Mouse (Mus musculus) embryonic stem cell, embryonic (primary cell): ENCODE data around the gene Tmem63c.

Experiments
- CTCF ChIA-PET, 4 experiments: fragments of 300-600 bp in 2 of 4; fragments of 350-600 bp in 2 of 4; sonication (Branson Sonifier 250); formaldehyde crosslinking; loops; one replicate each; lab custom pipeline; 2022; ENCODE audit warnings: inconsistent platforms in 2 of 4; lab: Charles Lee
- POLR2A ChIA-PET, 4 experiments: fragments of 300-600 bp in 2 of 4; fragments of 350-600 bp in 2 of 4; sonication (Branson Sonifier 250); formaldehyde crosslinking; loops; one replicate each; lab custom pipeline; 2022; ENCODE audit warnings: antibody characterized with exemption in 4 of 4, inconsistent platforms in 1 of 4; lab: Charles Lee

The Tmem63c gene

DNA sequence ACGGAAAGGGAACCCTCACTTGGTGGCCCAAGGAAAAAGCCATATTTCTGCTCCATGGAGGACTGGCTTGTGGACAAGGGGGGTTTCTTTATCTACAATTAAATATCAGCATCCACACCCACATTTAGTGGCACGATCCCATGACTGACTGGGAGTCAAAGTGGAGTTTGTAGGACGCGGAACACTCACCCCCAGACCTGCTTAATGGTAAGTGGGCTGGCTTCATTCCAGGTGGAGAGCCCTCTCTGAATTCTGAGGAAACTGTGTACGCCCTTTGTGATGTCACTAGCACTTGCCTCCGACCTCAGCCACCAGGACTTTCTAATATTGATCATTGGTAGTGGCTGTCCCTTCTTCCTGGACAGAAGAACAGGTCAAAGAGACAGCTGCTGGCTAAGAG, at the start of gene Tmem63c:
Gene Tmem63c (plus strand): TSS at position 301 of the 400 bp plus-strand sequence.
- ChIA-PET POLR2A (no interaction called here), CTCF (no interaction called here)

- CTCF ChIA-PET: interaction anchor here (0.5 to 6.1 kb wide), 18 partner anchors 14 to 304 kb away, joined by 3 to 94 read pairs (median 4); no protein-coding TSS in a partner anchor
Measured at GRCm38 (mm10) chr12:86973216-86973615, 47.9 kb upstream of the Tmem63c start.

DNA sequence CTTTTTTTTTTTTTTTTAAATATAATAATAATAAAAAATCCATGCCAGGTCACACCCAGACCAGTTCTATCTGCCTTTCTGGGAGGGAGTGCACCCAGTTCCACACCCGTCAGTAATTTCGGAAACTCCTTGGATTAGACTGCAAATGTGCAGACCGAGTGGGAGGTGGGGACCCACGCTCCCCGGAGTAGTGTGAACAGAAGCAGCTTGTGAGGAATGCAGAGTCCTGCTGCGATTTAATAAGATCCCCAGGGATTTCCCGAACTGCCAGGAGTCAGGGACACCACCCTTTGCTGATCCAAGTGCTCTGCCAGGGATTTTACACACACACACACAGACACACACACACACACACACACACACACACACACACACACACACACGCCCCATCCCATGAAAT, 47.4 kb upstream of the Tmem63c start:
- ChIA-PET POLR2A (interaction anchor here in 3 of 4 experiments (0.6 to 1.8 kb wide), 16 partner anchors 9 to 407 kb away, joined by 3 to 7 read pairs (median 4); partner anchors contain the start of gene Cipc (in 1 of the 3)), CTCF (interaction anchor here (0.5 to 6.1 kb wide), 30 partner anchors 10 to 571 kb away, joined by 3 to 94 read pairs (median 5); no protein-coding TSS in a partner anchor)

More at GRCm38 (mm10) chr12:86973216-86973615, 47.9 kb upstream of the Tmem63c start:
- POLR2A ChIA-PET: interaction anchor here in 3 of 4 experiments (0.6 to 1.4 kb wide), 11 partner anchors 11 to 408 kb away, joined by 3 to 5 read pairs (median 3); partner anchors contain the start of gene Cipc (in 1 of the 3)

DNA sequence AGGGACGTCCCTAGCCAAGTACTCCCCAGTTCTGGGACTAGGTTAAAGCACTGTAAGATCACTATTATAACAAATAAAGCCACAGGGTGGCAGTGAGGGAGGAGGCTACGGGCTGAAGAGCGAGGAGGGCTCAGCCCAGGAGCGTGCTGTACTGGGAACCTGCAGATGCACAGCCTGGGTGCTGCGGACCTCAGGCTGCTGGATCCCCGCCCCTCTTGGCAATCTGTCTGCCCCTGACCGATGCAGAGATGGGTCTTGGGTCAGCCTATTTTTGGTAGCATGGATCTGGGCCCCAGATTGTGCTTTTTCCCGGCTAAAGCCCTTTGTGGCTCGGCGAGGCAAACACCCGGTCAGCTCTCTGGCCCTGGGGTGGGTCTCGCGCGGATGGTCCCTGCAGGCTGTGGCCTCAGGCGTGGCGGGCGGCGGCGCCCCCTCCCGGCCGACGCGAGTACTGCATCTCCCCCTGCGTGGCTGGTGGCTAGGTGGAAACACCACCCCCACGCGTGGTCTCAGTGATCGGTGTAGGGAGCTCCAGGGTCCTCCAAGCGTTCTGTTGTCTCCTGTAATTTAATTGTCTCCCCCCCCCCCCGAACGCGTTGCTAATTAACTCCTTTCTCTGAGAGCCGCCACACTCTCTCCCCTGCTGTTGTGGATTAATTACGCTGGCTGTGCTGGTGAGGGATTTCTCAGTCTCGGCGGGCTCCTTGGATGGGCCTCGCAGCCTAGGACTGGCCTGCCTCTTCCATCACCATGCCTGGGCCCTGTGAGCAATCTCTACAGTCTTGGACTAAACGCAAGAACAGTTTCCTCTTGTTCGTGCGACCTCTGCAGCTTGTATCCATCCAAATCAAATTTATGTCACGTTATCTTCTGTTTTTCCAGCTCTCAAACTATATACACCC, 46.5 kb upstream of the Tmem63c start:
- ChIA-PET CTCF (interaction anchor here (0.6 to 6.1 kb wide), 66 partner anchors 8 to 774 kb away, joined by 3 to 94 read pairs (median 4); partner anchors contain the start of genes Zdhhc22 (in 2 of the 4) and Cipc (in 1 of the 4)), POLR2A (interaction anchor here (0.6 to 2.2 kb wide), 28 partner anchors 9 to 872 kb away, joined by 3 to 12 read pairs (median 3); partner anchors contain the start of genes Cipc (in 1 of the 4) and Zdhhc22 (in 1 of the 4))

DNA sequence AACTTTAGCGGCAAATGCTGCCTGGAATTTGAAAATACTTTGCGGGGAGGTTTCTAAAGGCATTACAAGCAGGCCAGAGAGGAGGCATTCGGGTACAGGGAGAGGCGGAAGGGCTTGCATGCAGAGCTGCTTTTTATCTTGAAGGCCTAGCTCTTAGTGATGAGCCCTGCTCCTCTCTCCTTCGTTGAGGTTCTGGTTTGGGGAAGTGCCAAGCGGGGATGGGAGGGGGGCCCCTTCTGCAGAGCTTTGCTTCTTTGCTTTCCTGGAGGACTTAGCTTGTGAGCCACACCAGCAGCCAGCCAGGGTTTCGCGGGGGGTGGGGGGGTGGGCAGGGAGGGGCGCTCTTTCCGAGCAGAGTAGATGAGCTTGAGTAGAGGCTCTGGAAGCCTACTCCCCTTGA, 45.4 kb upstream of the Tmem63c start:
- POLR2A ChIA-PET: interaction anchor here (0.5 to 2.5 kb wide), 24 partner anchors 8 to 483 kb away, joined by 3 to 12 read pairs (median 4); partner anchors contain the start of genes Cipc (in 2 of the 4) and Zdhhc22 (in 1 of the 4)
- CTCF ChIA-PET: interaction anchor here (0.5 to 6.1 kb wide), 58 partner anchors 8 to 417 kb away, joined by 3 to 94 read pairs (median 4); partner anchors contain the start of genes Zdhhc22 (in 2 of the 4) and Cipc (in 1 of the 4)

- POLR2A ChIA-PET: interaction anchor here in 3 of 4 experiments (0.6 to 2.5 kb wide), 14 partner anchors 8 to 219 kb away, joined by 3 to 7 read pairs (median 4); partner anchors contain the start of gene Zdhhc22 (in 1 of the 3)
- CTCF ChIA-PET: interaction anchor here (0.6 to 6.1 kb wide), 35 partner anchors 10 to 1939 kb away, joined by 3 to 94 read pairs (median 4); partner anchors contain the start of gene Cipc (in 1 of the 4)
Measured at GRCm38 (mm10) chr12:86976511-86977168, 44.5 kb upstream of the Tmem63c start.

DNA sequence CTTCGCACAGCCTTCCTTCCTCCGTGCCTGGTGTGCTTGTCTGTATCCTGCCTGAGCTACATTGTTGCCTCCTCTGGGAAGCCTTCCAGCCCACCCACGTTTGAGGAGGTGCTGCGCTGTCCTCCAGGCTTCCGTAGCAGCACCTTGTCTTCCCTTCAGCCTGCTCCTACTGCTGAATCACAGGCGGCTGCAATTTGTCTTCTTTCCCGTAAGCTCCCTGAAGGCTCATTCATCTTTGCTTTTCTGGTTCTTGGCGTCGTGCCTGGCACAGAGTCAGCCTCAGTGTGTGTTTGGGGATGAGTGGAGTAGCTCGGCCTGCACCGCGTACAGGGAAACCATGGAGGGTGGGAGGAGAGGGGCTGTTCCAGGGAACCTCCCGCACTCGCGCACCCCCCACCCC, 43.3 kb upstream of the Tmem63c start:
- ChIA-PET CTCF (interaction anchor here (0.6 to 6.1 kb wide), 15 partner anchors 9 to 752 kb away, joined by 3 to 94 read pairs (median 3); partner anchors contain the start of gene Zdhhc22 (in 1 of the 4)), POLR2A (interaction anchor here in 3 of 4 experiments (1.1 to 2.5 kb wide), 8 partner anchors 9 to 210 kb away, joined by 3 to 6 read pairs (median 4); partner anchors contain the start of gene Zdhhc22 (in 1 of the 3))

DNA sequence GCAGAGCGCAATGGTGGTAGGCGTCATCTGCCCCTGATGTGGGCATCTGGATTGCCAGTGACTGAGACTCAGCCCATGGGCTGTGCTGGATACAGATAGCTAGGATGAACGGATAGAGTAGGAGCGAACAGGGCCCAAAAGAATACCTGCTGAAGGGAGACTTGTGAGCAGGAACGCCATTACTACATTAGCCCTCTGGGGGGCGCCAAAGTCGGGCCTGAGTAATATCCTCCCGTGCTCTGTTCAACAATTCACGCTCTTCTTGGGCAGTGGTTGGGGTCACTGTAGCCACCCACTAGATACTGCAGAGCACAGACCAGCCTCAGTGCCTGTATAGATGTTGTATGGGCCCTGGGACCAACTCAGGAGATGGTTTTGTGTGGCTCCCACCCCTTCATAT, 40.0 kb upstream of the Tmem63c start:
- POLR2A ChIA-PET: interaction anchor here in 1 of 4 experiments (0.6 kb wide), 1 partner anchor 10 kb away, joined by 3 read pairs; no protein-coding TSS in a partner anchor
- CTCF ChIA-PET: interaction anchor here (0.6 to 1.7 kb wide), 14 partner anchors 9 to 417 kb away, joined by 3 to 9 read pairs (median 4); partner anchors contain the start of gene Zdhhc22 (in 2 of the 4)

GRCm38 (mm10) chr12:86983470-86984193, 37.5 kb upstream of the Tmem63c start:
- CTCF ChIA-PET: interaction anchor here (0.5 to 2.5 kb wide), 24 partner anchors 9 to 334 kb away, joined by 3 to 17 read pairs (median 5); no protein-coding TSS in a partner anchor

GRCm38 (mm10) chr12:86984194-86984555, 37.0 kb upstream of the Tmem63c start:
- CTCF ChIA-PET: interaction anchor here (0.6 to 2.5 kb wide), 14 partner anchors 9 to 409 kb away, joined by 3 to 17 read pairs (median 6); no protein-coding TSS in a partner anchor
- POLR2A ChIA-PET: interaction anchor here in 3 of 4 experiments (0.9 to 3.1 kb wide), 15 partner anchors 10 to 852 kb away, joined by 3 to 12 read pairs (median 4); partner anchors contain the start of genes Gstz1 (in 1 of the 3) and Pomt2 (in 1 of the 3)

More at GRCm38 (mm10) chr12:86983470-86984193, 37.5 kb upstream of the Tmem63c start:
- POLR2A ChIA-PET: interaction anchor here in 3 of 4 experiments (0.7 to 3.1 kb wide), 20 partner anchors 9 to 852 kb away, joined by 3 to 12 read pairs (median 4); partner anchors contain the start of genes Gstz1 (in 1 of the 3) and Pomt2 (in 1 of the 3)

- ChIA-PET CTCF (interaction anchor here in 1 of 4 experiments (1.4 kb wide), 1 partner anchor 66 kb away, joined by 4 read pairs; no protein-coding TSS in a partner anchor), POLR2A (no interaction called here)
Measured at GRCm38 (mm10) chr12:86986562-86986961, 34.6 kb upstream of the Tmem63c start.

GRCm38 (mm10) chr12:86988227-86988626, 32.9 kb upstream of the Tmem63c start:
- ChIA-PET CTCF (interaction anchor here in 1 of 4 experiments (1.2 kb wide), 1 partner anchor 10 kb away, joined by 8 read pairs; no protein-coding TSS in a partner anchor), POLR2A (no interaction called here)

DNA sequence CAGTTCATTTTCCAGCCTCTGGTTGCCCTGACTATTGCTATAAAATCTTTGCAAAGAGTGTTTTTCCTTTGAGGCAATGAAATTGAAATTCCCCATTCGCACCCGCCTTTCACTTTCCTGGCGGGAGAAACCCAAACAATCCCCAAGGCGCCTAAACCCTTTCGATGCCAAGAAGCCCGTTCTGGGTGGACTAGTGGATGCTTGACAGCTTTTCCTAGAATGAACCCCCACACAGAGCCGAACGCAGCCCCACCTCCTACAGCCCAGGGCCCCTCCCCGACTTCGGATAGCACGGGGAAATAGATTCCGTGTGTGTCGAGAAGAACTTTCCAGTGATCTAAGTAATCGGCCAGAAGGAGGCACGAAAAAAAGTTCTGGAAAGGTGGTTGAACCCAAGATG, 31.8 kb upstream of the Tmem63c start:
- ChIA-PET POLR2A (interaction anchor here in 2 of 4 experiments (1.0 to 1.5 kb wide), 3 partner anchors 9 to 42 kb away, joined by 3 to 5 read pairs (median 3); no protein-coding TSS in a partner anchor), CTCF (interaction anchor here in 3 of 4 experiments (0.5 to 2.9 kb wide), 7 partner anchors 8 to 101 kb away, joined by 3 to 13 read pairs (median 4); no protein-coding TSS in a partner anchor)

GRCm38 (mm10) chr12:86989890-86990754, 31.0 kb upstream of the Tmem63c start, which contains the start of gene Zdhhc22:
Gene Zdhhc22, minus strand, starts transcription at chr12:86990430.
- ChIA-PET POLR2A (interaction anchor here (0.6 to 1.5 kb wide), 13 partner anchors 9 to 1004 kb away, joined by 3 to 6 read pairs (median 3); no protein-coding TSS in a partner anchor), CTCF (interaction anchor here (0.6 to 2.9 kb wide), 14 partner anchors 9 to 421 kb away, joined by 3 to 13 read pairs (median 4); no protein-coding TSS in a partner anchor)

GRCm38 (mm10) chr12:86990755-86991110, 30.4 kb upstream of the Tmem63c start:
- ChIA-PET CTCF (interaction anchor here (0.6 to 2.9 kb wide), 15 partner anchors 8 to 421 kb away, joined by 3 to 13 read pairs (median 4); no protein-coding TSS in a partner anchor), POLR2A (interaction anchor here in 3 of 4 experiments (0.6 to 1.5 kb wide), 9 partner anchors 8 to 603 kb away, joined by 3 to 6 read pairs (median 3); no protein-coding TSS in a partner anchor)
